Mouse (Mus musculus): Measurements from ENCODE around the gene Syap1. TPM values are rescaled to one million over a fixed set of nuclear protein-coding genes. Genes with fewer than 3 reads are reported as not detected.
"Not testable (repeated sequence)": the region's sequence is repeated elsewhere in the genome, so short reads cannot be mapped to it uniquely, and the experiment has no call there.

The Syap1 gene
- polyA plus RNA-seq, 1 experiment from 2014 or later, result 47.1 TPM

GRCm38 (mm10) chrX:162878236-162878635 lies 10.0 kb downstream of the Syap1 start:
- WGBS, result 83% methylated on average over 3 of the region's 3 CpGs
- no peak overlapping the region for H3K9ac ChIP-seq
- H3K27ac ChIP-seq (replicated peaks), result no peak overlapping the region
- no peaks in the 10 kb centered on the region for H3K4me1 ChIP-seq
- no peak for ATAC-seq (ENCODE audit: insufficient number of reproducible peaks, low FRiP score, low TSS enrichment, low read depth)
- H3K4me3 ChIP-seq (replicated peaks), result no peak overlapping the region
- H3K27me3 ChIP-seq, result no peaks in the 10 kb centered on the region
- H3K36me3 ChIP-seq, result peaks cover 15% of the 10 kb centered on the region
- H3K4me2 ChIP-seq (replicated peaks), result no peak overlapping the region
- H3K9me3 ChIP-seq (replicated peaks), result no peaks in the 10 kb centered on the region

GRCm38 (mm10) chrX:162873761-162874160 lies 14.5 kb downstream of the Syap1 start:
- Histone ChIP-seq H3K27ac (replicated peaks) (no peak overlapping the region), H3K4me1 (no peaks in the 10 kb centered on the region), H3K4me3 (replicated peaks) (no peak overlapping the region), H3K36me3 (peaks cover 18% of the 10 kb centered on the region; the same call in 1 of the 2 replicates), H3K27me3 (no peaks in the 10 kb centered on the region), H3K9me3 (replicated peaks) (no peaks in the 10 kb centered on the region), H3K9ac (no peak overlapping the region), H3K4me2 (replicated peaks) (no peak overlapping the region)
- no peak for ATAC-seq (ENCODE audit: insufficient number of reproducible peaks, low FRiP score, low TSS enrichment, low read depth)
- WGBS, result 61% methylated on average over 2 of the region's 2 CpGs

GRCm38 (mm10) chrX:162871734-162872517 lies 16.3 kb downstream of the Syap1 start:
- Histone ChIP-seq H3K27ac (replicated peaks) (no peak overlapping the region), H3K36me3 (0 out of 2 replicates have a peak, but pooled peaks cover 11% of the 10 kb centered on the region), H3K9ac (no peak overlapping the region), H3K9me3 (replicated peaks) (no peaks in the 10 kb centered on the region), H3K4me3 (replicated peaks) (no peak overlapping the region), H3K4me2 (replicated peaks) (no peak overlapping the region), H3K4me1 (no peaks in the 10 kb centered on the region), H3K27me3 (no peaks in the 10 kb centered on the region)
- ATAC-seq (ENCODE audit: insufficient number of reproducible peaks, low FRiP score, low TSS enrichment, low read depth), result no peak
- 38% methylated on average over 4 of the region's 4 CpGs for WGBS

GRCm38 (mm10) chrX:162868294-162868965 lies 19.8 kb downstream of the Syap1 start:
- ATAC-seq (ENCODE audit: insufficient number of reproducible peaks, low FRiP score, low TSS enrichment, low read depth), result no peak
- Histone ChIP-seq H3K4me3 (replicated peaks) (no peak overlapping the region), H3K36me3 (0 out of 2 replicates have a peak, but pooled peaks cover 11% of the 10 kb centered on the region), H3K9ac (no peak overlapping the region), H3K27ac (replicated peaks) (no peak overlapping the region), H3K9me3 (replicated peaks) (no peaks in the 10 kb centered on the region), H3K27me3 (no peaks in the 10 kb centered on the region), H3K4me2 (replicated peaks) (no peak overlapping the region), H3K4me1 (no peaks in the 10 kb centered on the region)
- 60% methylated on average over 3 of the region's 3 CpGs for WGBS

- no peak overlapping the region for H3K4me3 ChIP-seq (replicated peaks)
- no peak overlapping the region for H3K9ac ChIP-seq
- H3K36me3 ChIP-seq, result no peaks in the 10 kb centered on the region
- 87% methylated on average over 1 of the region's 1 CpGs for WGBS
- H3K9me3 ChIP-seq (replicated peaks), result no peaks in the 10 kb centered on the region
- no peak overlapping the region for H3K4me2 ChIP-seq (replicated peaks)
- H3K27me3 ChIP-seq, result no peaks in the 10 kb centered on the region
- no peak for ATAC-seq (ENCODE audit: insufficient number of reproducible peaks, low FRiP score, low TSS enrichment, low read depth)
- H3K4me1 ChIP-seq, result no peaks in the 10 kb centered on the region
- no peak overlapping the region for H3K27ac ChIP-seq (replicated peaks)
Measured at GRCm38 (mm10) chrX:162848682-162849081, 39.6 kb downstream of the Syap1 start.

DNA sequence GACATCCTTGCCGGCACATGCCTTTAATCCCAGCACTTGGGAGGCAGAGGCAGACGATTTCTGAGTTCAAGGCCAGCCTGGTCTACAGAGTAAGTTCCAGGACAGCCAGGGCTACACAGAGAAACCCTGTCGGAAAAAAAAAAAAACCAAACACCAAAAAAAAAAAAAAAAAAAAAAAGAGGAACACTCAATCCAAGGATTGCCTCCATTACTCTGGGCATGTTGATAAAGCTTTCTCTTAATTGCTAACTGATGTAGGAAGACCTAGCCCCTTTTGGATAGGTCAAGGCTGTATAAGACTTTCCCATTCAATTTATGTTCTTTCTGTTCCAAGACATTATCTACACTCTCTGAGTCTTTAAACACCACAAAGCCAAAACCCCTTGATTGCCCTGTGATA lies 42.7 kb downstream of the Syap1 start:
- no peaks in the 10 kb centered on the region for H3K4me1 ChIP-seq
- no peaks in the 10 kb centered on the region for H3K9me3 ChIP-seq (replicated peaks)
- 97% methylated on average over 3 of the region's 3 CpGs for WGBS
- H3K36me3 ChIP-seq, result no peaks in the 10 kb centered on the region
- ATAC-seq (ENCODE audit: insufficient number of reproducible peaks, low FRiP score, low TSS enrichment, low read depth), result no peak
- H3K27ac ChIP-seq (replicated peaks), result no peak overlapping the region
- H3K27me3 ChIP-seq, result no peaks in the 10 kb centered on the region
- no peak overlapping the region for H3K9ac ChIP-seq
- no peak overlapping the region for H3K4me2 ChIP-seq (replicated peaks)
- H3K4me3 ChIP-seq (replicated peaks), result no peak overlapping the region

DNA sequence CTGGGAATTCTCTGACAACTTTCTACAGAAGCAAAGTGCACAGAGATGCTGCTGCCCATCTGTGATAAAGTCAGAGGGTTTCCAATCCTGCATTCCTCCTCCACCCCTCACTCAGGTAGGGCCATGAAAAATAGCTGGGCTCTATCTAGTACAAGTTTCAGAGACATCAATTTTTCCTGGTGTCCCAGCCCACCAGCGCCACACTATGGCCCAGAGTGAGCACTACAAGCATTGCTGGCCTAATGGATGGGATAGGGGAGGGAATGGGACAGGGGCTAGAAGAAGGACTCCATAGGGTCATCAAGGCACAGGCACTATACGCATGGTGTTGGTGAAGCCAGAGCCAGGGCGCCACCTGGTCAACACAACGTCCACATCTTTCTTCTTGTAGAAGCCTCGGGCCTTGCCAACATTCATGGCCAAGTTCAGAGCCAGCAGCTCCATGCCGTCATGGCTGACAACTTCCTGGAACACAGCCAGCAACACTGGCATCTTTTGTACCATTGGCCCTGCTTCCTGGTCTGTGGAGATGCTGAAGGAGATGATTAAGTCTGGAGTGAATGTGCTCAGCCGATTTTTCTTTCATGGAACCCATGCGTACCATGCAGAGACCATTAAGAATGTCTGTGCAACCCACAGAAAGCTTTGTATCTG lies 43.7 kb downstream of the Syap1 start:
- Histone ChIP-seq H3K4me1 (no peaks in the 10 kb centered on the region), H3K4me3 (replicated peaks) (no peak overlapping the region), H3K9ac (no peak overlapping the region), H3K27me3 (no peaks in the 10 kb centered on the region), H3K9me3 (replicated peaks) (no peaks in the 10 kb centered on the region), H3K36me3 (no peaks in the 10 kb centered on the region), H3K27ac (replicated peaks) (no peak overlapping the region), H3K4me2 (replicated peaks) (no peak overlapping the region)
- ATAC-seq (ENCODE audit: insufficient number of reproducible peaks, low FRiP score, low TSS enrichment, low read depth), result no peak
- WGBS, result 69% methylated on average over 8 of the region's 8 CpGs

DNA sequence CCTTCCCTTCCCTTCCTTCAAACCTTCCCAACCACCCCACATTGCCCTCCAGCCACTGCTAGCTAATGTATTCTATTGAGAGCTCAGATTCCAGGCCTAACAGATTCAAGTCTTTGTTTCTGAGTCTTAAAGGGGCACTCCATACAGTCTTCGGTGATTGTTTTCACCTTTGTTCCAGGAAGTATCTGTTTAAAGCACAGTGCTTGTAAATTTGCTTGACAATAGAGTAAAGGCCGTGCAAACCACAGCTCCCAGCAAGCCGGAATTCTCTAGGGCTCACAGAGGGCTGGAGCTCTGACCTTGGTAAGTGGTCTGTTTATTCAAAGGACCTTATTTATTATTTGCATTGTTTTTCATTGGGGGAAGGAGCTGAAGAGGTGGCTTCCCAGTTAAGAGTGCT lies 56.1 kb downstream of the Syap1 start:
- Histone ChIP-seq H3K9ac (no peak overlapping the region), H3K27ac (replicated peaks) (no peak overlapping the region), H3K4me3 (replicated peaks) (no peak overlapping the region), H3K9me3 (replicated peaks) (no peaks in the 10 kb centered on the region), H3K36me3 (no peaks in the 10 kb centered on the region), H3K4me1 (no peaks in the 10 kb centered on the region), H3K4me2 (replicated peaks) (no peak overlapping the region), H3K27me3 (no peaks in the 10 kb centered on the region)
- 48% methylated on average over 3 of the region's 3 CpGs for WGBS
- ATAC-seq (ENCODE audit: insufficient number of reproducible peaks, low FRiP score, low TSS enrichment, low read depth), result no peak

GRCm38 (mm10) chrX:162831542-162831941 lies 56.7 kb downstream of the Syap1 start:
- Histone ChIP-seq H3K4me1 (no peaks in the 10 kb centered on the region), H3K9ac (no peak overlapping the region), H3K4me2 (replicated peaks) (no peak overlapping the region), H3K27ac (replicated peaks) (no peak overlapping the region), H3K9me3 (replicated peaks) (no peaks in the 10 kb centered on the region), H3K4me3 (replicated peaks) (no peak overlapping the region), H3K36me3 (no peaks in the 10 kb centered on the region), H3K27me3 (no peaks in the 10 kb centered on the region)
- ATAC-seq (ENCODE audit: insufficient number of reproducible peaks, low FRiP score, low TSS enrichment, low read depth), result no peak
- 55% methylated on average over 1 of the region's 1 CpGs for WGBS

- 21% methylated on average over 1 of the region's 1 CpGs for WGBS
- Histone ChIP-seq H3K36me3 (no peaks in the 10 kb centered on the region), H3K27me3 (no peaks in the 10 kb centered on the region), H3K4me2 (replicated peaks) (no peak overlapping the region), H3K4me3 (replicated peaks) (no peak overlapping the region), H3K9ac (no peak overlapping the region), H3K9me3 (replicated peaks) (no peaks in the 10 kb centered on the region), H3K27ac (replicated peaks) (no peak overlapping the region), H3K4me1 (no peaks in the 10 kb centered on the region)
- no peak for ATAC-seq (ENCODE audit: insufficient number of reproducible peaks, low FRiP score, low TSS enrichment, low read depth)
Measured at GRCm38 (mm10) chrX:162831036-162831435, 57.2 kb downstream of the Syap1 start.

- not testable (repeated sequence) for H3K4me3 ChIP-seq (replicated peaks); H3K4me2 ChIP-seq (replicated peaks); ATAC-seq (ENCODE audit: insufficient number of reproducible peaks, low FRiP score, low TSS enrichment, low read depth); H3K27me3 ChIP-seq; H3K9me3 ChIP-seq (replicated peaks); H3K36me3 ChIP-seq; H3K27ac ChIP-seq (replicated peaks); H3K4me1 ChIP-seq; H3K9ac ChIP-seq
- WGBS, result 50% methylated on average over 2 of the region's 2 CpGs
Measured at GRCm38 (mm10) chrX:162830313-162830712, 57.9 kb downstream of the Syap1 start.
